Mouse (Mus musculus): Measurements from ENCODE around the gene Ms4a3.

GRCm38 (mm10) chr19:11612293-11612692 is 28.4 kb downstream of the Ms4a3 start:
- TF ChIP-seq CEBPB (IDR thresholded peaks at IDR 0.05; ENCODE audit: low read depth) (no peak), CTCF (IDR thresholded peaks at IDR 0.05; ENCODE audit: control insufficient read depth, insufficient read depth, insufficient read length) (no peak)

All from C2C12 (cell line).